Mouse (Mus musculus): ENCODE results near the gene Ccr1.

DNA sequence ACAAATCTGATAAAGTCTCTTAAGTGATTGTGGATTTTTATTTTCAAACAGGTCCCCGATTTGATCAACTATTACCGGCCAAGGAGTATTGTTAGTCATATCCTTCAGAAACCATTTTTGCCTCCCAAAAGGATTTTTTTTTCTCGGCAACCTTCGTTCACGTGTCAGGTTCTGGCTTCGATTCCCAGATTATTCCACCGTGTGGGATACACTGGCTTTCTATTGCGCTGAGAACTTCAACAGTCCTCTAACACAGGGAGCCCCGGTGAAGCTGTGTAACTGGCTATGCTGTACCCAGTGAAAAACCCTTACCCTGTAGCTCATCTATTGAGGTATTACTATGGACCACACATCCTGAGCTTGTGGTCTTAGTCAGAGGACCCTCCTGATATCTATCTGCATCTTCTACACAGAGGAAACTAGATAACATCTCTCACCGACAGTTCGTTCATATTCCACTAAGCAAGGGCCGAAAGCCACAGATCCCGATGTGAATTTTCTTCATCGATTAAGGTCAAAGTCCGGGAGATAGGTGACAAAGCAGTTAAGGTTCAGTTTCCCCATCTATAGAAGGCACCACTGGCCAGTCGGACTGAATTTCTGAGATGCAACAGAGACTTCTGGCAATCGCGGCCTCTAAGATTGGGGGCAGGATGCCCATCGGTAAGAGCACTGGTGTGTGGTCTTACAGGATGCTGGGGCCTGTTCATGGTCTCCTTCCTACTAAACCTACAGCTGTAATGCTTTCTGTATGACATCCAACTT is 35.4 kb downstream of the Ccr1 start:
- no peak for TF ChIP-seq CTCF (IDR thresholded peaks at IDR 0.05; ENCODE audit: low read depth, low read length)
- TF ChIP-seq GATA1 (IDR thresholded peaks at IDR 0.05; ENCODE audit: borderline replicate concordance, low read length): no peak
